Mouse (Mus musculus) left cerebral cortex, adult 8-10 months (tissue): Measurements from ENCODE around the gene Coq5. TPM values are rescaled to one million over a fixed set of nuclear protein-coding genes. Genes with fewer than 3 reads are reported as not detected.
"Not testable (repeated sequence)": the region's sequence is repeated elsewhere in the genome, so short reads cannot be mapped to it uniquely, and the experiment has no call there.

Source experiments
- DNase-seq, 2 experiments: peaks; one replicate each; pipeline ENCODE4 v3.0.0; 2022; ENCODE audit warnings: low spot score in 2 of 2
- total RNA-seq, 4 experiments: library from RNA; stranded (reverse); gene quantifications; 2 replicates each; pipeline ENCODE4 v1.2.4; 2022

Coq5 gene
- total RNA-seq, 4 experiments from 2014 or later: 40.4 to 43.6 (median 42.2) TPM

DNA sequence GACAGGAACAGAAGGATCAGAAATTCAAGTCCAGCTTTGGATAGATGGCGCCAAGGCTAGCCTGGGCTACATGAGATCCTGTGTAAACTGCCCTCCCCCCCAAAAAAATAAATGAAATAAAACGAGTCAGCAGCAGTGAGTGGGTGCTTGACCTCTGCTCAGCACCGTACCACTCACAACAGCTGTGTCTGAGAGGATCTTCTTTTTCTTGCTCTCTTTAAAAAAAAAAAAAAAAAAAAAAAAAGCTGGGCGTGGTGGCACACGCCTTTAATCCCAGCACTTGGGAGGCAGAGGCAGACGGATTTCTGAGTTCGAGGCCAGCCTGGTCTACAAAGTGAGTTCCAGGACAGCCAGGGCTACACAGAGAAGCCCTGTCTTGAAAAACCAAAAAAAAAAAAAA is 22.7 kb downstream of the Coq5 start:
- DNase-seq: not testable (repeated sequence)

DNA sequence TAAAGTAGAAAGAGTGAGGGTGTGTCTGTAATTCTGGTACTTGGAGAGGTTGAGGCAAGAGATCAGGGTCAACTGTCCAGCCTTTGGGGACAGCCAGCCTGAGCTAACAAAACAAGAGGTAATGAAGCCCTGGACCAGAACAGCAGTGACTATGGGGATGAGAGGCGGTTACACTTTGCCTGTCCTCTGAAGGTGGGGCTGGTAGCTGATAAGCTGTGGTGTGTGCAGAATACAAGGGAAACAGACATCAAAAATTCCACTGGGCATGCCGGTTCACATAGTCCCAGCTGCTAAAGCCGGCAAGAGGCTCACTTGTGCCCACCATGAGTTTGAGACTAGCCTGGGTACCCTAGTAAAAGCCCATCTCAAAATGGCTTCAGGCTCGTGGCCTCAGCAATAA is 32.9 kb downstream of the Coq5 start:
- DNase-seq: no peak

DNA sequence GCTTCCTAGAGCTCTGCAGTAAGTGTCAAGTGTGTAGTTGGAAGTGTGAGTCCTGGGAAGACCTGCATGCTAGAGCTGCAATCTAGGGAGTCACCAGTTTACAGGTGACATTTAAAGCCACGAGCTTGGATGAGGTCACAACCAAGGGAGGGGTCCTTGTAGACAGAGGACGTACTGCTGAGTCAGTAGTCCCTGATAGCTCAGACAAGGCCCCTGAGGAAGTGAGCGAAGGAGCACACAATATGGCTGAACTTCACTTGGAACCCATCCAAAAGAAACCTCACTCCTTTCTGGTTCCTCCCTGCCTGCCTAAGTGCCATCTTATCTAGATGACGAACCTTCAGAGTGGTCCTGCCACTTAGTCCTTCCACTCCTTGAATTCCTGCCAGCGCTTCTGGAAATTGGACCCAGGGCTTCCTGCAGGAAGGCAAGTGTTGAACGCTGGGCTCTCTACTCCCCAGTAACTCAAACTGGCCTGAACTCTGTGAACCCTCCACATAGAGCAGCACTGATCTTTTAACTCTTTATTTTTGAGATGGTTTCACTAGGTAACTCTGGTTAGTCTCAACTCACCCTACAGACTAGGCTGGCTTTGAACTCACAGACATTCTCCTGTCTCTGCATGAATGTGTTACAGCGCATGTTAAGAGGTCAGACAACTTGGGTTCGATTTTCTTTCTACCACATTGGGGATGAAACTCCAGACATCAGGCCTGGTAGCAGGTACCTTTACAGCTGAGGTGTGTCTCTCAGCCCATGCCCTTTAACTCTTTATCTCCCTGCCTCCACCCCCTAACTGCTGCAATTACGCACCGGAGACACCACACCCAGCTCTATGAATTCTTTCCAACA is 33.6 kb downstream of the Coq5 start:
- DNase-seq: no peak

DNA sequence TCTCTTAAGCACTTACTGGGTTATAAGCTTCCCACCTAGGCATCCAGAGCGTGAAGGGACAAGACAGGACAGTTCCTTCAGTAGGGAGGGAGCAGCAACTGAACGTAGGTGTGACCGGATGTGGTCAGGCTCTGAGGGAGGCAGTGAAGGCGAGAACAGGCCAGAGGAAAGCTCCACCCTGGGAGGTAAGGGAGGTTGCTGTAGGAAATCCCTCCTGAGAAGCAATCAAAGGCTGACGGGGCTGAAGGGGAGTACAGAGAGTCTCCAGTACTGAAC is 34.1 kb downstream of the Coq5 start:
- no peak for DNase-seq

DNA sequence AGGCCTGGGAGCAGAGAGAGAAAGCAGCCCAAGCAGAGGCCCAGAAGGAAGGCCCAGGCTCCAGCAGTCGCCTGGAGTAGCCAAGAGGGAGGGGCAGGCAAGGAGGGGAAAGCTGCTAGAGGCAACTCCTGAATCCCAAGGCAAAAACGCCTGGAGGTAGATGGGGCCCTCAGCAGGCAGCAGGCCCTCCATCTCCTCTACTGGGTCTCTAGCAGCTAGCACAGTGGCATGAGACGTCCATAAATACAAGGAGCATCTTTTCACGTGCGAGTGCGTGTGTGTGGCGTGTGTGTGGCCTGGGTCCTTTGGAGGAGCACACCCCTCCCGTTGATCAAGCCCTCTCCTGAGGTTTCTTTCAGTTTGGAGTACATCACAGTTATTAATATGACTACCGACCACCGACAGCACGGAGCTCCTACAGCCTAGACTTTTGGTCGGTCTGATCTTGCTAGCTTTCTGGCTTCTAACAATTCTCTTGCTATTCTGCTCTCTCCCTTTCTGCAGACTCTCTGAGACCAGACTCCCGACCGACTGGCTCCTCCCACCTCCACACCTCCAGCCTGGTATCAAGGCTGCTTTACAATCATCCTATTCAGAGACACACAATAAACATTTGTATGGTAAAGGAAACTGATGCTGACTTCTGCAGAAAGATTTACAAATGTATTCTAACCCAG is 37.6 kb downstream of the Coq5 start:
- no peak for DNase-seq

DNA sequence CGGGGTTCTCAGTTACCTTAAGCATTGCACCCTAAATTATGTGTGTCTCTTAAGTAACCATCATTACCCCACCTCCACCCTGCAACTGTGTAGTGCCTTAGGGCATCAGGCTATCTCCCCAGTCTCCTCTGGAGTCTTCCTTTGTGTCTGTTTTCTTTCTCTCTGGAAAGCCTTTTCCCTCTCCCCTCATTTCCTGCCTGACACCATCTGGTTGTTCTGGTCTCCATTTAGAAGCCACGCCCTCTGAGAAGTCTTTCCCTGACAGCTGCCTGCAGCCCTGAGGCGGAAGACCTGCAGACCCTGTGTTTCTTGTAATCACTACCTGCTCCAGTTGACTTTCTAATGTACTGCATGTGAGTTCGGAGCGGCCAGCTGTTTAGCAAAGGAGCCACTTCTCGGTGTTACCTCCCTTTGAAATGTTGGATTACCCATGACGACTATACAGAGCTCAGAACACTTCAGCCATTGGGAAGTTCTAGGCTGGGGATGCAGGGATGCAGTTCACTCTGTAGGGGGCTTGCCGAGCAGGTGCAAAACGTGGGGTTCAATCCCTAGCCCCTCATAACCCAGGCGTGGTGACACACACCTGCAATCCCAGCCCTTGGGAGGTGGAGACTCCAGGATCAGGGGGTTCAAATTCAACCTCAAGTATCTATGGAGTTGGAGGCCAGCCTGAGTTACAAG is 38.3 kb downstream of the Coq5 start:
- DNase-seq: no peak

DNA sequence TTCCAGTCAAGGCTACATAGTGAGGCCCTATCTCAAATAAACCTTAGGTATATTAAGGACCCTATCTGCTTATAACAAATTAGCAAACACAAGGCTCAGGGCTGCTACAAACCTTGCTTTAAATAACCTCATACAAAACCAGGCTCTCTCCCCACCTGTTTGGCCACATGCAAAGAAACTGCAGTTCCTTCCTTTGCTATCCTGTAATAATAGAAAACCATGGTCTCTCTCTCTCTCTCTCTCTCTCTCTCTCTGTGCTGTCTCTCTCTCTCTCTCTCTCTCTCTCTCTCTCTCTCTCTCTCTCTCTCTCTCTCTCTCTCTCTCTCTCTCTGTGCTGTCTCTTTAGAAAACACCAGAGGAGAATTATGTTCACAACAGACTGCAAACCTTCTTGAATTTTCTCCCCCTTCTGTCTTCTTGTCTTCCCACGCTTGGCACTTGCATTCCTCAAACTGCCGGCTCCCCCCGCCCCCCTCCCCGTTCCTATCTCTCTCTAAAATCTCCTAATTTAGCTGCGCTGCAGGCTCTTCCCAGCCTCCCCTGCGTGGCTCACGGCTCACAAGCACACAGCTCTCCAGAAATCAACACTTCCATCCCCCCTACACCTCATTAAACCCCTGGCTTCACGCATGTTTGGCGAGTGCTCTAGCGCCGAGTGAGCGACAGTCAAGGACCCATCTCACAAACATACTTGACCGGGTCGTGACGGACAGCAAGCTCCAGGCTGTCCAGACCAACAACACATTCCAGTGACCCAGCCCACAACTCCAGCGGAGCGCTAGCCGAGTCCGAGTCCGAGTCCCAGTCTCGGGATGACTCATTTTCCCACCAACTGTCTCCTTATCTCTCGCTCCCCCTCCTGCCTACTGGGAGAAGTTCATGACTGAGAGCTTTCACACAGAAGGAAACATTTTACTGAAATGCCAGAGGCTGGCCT is 39.8 kb downstream of the Coq5 start:
- DNase-seq: peak; percentile 71 to 88

DNA sequence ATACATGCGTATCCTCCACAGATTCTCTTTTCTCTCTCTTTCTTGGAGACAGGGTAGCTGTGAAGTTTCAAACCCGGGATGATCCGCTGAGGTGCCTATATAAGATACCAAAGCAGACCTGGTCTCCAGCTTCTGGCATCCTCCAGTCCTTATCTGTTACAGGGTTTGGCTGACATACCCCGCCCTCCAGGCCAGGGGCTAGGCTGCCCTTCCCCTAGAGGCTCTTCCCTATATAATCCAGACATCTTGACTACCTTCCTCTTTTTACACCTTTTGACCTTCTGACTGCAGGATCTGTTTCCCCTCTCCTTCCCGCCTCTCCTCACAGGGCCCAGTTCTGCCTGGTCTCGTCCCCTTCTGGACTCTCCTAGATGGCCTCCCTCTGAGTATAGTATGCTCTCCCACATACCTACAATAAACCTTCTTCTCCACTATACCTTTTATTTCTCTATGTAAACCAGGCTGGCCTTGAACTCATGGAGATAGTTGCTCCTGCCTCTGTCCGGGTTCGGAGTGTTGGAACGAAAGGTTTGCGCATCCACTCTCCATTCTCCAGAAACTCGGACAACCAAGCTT is 46.9 kb downstream of the Coq5 start:
- no peak for DNase-seq

DNA sequence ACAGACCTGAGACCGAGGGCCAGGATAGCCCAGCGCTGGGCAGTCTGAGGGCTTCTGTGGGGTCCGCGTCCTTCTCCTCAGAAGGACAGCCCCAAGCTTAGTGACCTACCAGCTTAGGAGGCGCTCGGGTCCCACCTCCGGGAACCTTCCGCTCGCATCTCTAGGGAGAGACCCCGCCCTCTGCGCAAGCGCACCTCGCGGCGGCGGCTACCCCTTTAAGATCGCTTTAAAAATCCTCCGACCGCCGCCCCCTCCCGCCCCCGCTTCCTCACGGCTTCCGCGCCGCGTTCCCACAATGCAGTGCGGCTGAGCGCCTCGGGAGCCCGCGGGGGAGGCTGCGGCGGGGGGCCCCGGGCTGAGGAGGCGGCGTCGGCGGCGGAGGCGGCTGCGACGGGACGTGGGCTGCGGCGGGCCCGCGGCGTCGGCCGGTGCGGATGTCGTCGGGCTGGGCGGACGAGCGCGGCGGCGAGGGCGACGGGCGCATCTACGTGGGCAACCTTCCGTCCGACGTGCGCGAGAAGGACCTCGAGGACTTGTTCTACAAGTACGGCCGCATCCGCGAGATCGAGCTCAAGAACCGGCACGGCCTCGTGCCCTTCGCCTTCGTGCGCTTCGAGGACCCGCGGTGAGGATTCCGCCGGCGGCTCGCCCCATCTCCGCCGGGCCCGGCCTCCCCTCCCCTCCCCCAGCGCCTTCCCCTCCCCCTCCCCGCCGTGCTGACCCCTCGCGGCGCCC is 47.6 kb downstream of the Coq5 start, which contains the start of gene Srsf9:
TSS of gene Srsf9 (plus strand) at position 303 of the 735 bp plus-strand sequence.
- peak; percentile 89 to 92 for DNase-seq

DNA sequence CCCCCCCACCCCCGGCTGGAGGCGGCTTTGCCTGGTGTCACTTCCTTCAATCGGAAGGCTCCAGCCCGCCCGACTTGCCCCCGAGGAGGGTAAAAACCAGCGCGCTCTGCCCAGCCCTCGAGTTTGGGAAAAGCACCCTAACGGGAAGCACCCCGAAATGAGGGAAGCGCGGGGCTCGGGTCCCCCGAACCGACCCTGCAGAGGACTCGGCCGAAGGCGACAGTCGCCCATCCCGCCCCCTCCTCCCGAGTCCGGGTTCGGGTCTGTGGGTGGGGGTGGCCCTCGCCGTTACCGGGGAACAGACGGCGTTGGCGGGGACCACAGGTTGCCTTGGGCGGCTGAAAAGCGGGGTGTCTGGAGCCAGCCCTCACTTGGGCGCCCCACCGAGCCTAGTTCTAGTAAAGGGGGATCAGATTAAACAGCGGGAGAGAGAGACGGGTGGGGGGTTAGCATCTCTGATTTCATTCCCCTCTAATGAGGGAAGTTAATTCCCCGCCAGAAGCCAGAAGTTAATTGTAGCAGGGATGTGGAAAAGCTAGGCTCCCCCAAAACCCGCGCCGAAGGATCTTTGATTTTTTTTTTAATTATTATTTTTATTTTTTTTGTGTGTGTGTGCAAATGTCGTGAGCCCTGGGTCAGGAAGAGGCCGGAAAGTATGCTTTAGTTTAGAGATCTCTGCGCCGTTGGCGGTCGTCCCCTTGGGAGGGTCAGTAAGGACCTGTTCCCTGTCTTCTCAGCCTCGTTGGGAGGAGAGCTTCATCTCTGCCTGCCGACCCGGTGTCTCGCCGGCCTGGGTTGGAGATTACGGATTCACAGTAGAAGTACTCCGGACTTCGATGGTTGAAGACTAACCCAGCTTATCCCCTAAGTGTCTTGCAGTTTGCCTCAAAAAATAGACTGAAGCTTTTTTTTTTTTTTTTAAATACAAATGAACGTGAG is 48.4 kb downstream of the Coq5 start:
- DNase-seq: peak in 1 of 2 experiments; percentile 36

DNA sequence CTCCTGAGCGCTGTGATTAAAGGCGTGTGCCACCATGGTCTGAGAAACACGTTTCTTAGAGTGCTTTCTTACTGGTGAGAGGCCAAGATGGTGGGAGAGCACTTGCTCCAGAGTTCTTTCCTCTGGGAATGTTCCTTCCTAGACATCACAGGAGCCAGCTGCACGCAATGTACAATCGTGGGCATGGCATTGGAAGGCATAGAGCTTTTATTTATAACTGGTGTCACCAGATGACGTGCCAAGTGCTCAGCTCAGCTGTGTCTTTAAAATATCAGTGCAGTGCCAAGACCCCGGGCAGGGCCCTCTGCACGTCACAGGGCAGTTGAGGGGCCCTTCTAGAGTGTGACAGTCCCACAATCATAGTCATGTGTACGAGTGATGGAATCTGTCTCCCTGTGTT is 51.5 kb downstream of the Coq5 start:
- DNase-seq: no peak

DNA sequence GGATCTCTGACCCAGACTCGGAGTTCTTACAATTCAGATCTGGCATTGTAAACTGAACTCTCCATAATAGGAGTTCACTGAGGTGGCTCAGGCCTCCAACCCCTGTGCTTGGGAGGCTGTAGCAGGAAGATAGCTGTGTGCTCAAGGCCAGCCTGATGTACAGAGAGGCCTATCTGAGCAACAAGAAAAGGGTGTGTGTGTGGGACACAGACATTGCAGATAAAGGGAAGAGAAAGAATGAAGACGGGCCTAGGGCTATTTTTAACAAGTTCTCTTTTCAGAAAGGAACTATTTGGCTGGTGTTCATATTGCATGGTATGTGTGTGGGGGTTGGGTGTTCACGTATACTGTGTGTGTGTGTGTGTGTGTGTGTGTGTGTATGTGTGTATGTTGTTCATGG is 54.2 kb downstream of the Coq5 start:
- DNase-seq: no peak

DNA sequence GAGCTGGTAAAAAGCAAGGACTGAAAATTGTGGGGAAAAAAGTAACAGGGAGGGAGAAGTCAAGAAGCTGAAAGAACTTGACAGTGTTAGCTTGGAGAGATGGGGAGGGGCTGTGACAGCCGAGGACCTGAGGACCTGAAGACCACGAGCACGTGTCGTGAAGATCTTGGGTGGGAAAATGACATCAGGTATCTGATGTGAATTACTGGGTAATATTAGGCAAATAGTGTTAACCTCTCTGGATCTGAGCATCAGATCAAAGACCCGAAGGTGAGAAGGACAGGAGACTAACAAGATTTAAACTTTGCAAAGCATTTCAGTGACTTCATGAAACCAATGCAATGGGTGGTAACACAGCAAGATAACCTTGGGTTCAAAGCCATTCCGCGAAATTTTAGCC is 60.5 kb downstream of the Coq5 start:
- no peak for DNase-seq

DNA sequence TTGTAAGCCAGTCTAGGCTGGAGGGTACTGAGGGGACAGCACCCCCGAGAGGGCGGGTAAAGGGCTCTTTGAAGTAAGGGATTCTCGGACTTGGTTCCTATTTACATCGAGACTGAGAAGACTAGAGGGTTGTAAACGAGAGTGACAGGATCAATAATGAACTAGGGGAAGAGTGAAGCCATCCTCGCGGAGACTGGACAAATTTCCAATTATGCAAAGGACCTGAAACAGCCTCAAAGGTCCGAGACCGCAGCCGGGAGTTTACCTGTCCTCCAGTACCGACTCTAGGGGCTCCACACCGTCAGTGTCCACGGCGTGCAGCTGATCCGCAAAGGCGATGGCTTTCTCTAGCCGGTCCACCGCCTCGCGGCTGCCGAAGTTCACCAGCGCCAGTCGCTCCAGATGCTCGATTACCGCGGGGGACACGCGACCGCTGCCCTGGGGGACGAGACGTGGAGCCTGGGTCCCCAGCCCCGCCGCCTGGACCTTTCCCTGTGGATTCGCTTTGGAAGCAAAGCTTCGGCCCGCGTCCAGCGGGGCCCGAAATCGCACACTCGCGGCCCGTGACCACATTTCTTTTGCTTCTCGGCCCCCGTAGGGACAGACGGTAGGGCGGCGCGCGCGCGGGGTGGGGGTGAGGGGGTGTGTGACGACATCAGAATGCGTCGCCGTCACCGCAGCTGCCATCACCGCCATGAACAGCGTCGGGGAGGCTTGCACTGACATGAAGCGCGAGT is 61.3 kb downstream of the Coq5 start, which contains the start of the genes Gatc and Triap1:
TSS of gene Gatc (minus strand) at position 602 of the 737 bp plus-strand sequence.
TSS of gene Triap1 (plus strand) at position 649 of the 737 bp plus-strand sequence.
- DNase-seq: peak; percentile 77 to 83

DNA sequence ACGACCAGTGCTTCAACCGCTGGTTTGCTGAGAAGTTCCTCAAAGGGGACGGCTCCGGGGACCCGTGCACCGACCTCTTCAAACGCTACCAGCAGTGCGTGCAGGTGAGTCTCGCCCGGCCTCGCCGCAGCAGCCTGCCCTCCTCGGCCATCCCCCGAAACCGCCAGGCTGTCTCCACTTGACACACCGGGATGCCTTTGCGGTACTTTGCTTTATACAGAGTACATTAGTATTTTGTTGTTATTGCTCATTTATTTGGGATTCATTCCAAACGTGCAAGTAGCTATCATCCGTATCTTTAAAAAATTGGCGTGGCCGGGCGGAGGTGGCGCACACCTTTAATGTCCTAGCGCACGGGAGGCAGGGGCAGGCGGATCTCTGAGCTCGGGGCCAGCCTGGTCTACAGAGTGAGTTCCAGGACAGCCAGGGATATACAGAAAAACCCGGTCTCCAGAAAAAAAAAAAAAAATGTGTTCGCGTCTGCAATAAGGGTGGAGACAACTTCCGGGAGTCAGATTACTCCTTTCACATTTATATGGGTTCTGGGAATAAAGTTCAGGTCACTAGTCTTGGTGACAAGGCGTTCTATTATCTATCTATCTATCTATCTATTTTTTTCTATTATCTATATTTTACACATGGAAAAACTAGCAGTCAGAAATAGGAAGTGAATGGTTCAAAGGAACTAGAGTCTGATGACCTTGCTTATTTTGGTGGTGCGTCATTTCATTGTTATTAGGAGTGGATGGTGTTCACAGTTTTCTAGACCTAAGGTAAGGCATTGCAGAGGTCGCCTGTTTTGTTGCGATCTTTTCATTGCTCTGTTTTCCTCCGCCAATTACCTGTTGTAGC is 62.1 kb downstream of the Coq5 start:
- no peak for DNase-seq
